Mouse (Mus musculus): ENCODE data around the gene Thoc6. TPM values are rescaled to one million over a fixed set of nuclear protein-coding genes. Genes with fewer than 3 reads are reported as not detected.

The Thoc6 gene
- total RNA-seq, 2 experiments from 2014 or later = 7.1 to 7.6 TPM

- TF ChIP-seq CTCF (conservative IDR thresholded peaks at IDR 0.05) = no peak
- peak overlapping the region; percentile 90 for H3K4me3 ChIP-seq
- H3K27ac ChIP-seq = peak overlapping the region; percentile 97
- DNase-seq (ENCODE audit: low spot score in 2 of 2) = no peak
Measured at GRCm38 (mm10) chr17:23674271-23674952, 730 bp upstream of the Thoc6 start.

GRCm38 (mm10) chr17:23672761-23673160 is 921 bp downstream of the Thoc6 start:
- TF ChIP-seq CTCF (conservative IDR thresholded peaks at IDR 0.05) = no peak

GRCm38 (mm10) chr17:23671519-23671918 is 2.2 kb downstream of the Thoc6 start:
- DNase-seq (ENCODE audit: low spot score in 2 of 2) = no peak
- H3K4me3 ChIP-seq = no peak overlapping the region
- no peak overlapping the region for H3K27ac ChIP-seq
- no peak for TF ChIP-seq CTCF (conservative IDR thresholded peaks at IDR 0.05)

More at GRCm38 (mm10) chr17:23672761-23673160, 921 bp downstream of the Thoc6 start:
- DNase-seq (ENCODE audit: low spot score in 2 of 2) = no peak
- Histone ChIP-seq H3K4me3 (peak overlapping the region; percentile 90), H3K27ac (no peak overlapping the region)

DNA sequence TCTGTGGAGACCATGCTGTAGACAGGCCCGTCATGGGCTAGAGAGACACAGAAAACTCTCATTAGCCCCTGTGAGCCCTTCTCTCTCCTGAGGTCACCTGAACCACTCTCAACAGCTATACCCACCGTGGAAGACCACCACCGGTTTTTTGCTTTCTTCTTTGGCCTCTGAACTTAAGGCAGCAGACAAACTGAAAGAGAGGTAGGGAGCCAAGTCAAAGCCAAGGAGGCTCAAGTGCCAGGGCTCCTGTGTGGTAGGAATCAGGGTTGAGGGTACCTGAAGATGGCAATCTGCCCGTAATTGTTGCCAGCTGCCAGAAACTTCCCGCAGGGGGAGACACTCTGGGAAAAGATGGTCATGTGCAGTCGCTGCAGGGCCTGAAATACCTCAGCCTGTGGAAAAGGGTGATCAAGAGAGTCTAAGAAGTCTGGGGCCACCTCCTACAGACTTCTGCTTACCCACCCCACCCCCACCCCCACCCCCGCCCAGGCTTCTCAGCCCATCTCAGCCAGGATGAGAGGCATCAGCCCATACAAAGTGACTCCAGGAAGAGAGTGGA is 3.1 kb downstream of the Thoc6 start:
- DNase-seq (ENCODE audit: low spot score in 2 of 2) = no peak
- no peak for TF ChIP-seq CTCF (conservative IDR thresholded peaks at IDR 0.05)

DNA sequence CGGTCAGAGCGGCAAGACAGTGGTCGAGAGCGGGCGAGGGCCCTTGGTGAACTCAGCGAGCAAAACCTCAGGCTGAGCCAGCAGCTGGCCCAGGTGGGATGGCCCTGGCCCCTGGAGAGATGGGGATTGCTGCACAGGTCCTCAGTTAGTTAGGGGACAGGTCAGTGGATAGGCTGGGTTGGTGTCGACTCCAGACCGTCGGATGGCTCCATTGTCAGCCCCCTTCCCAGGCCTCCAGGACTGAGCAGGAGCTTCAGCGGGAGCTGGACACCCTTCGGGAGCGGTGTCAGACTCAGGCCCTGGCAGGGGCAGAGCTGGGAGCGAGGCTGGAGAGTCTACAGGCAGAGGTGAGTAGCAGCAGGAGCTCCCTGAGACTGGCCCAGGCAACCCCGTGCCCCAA is 8.2 kb downstream of the Thoc6 start:
- no peak for TF ChIP-seq CTCF (conservative IDR thresholded peaks at IDR 0.05)
- no peak for DNase-seq (ENCODE audit: low spot score in 2 of 2)
- H3K4me3 ChIP-seq = no peak overlapping the region
- H3K27ac ChIP-seq = no peak overlapping the region

More for the DNA sequence above, 3.1 kb downstream of the Thoc6 start:
- H3K4me3 ChIP-seq = no peak overlapping the region
- H3K27ac ChIP-seq = no peak overlapping the region

GRCm38 (mm10) chr17:23664556-23665021 is 9.1 kb downstream of the Thoc6 start:
- Histone ChIP-seq H3K27ac (no peak overlapping the region), H3K4me3 (no peak overlapping the region)
- no peak for DNase-seq (ENCODE audit: low spot score in 2 of 2)
- TF ChIP-seq CTCF (conservative IDR thresholded peaks at IDR 0.05) = peak; percentile 89

- DNase-seq (ENCODE audit: low spot score in 2 of 2) = no peak
- Histone ChIP-seq H3K4me3 (no peak overlapping the region), H3K27ac (no peak overlapping the region)
- peak; percentile 64 for TF ChIP-seq CTCF (conservative IDR thresholded peaks at IDR 0.05)
Measured at GRCm38 (mm10) chr17:23661526-23661925, 12.2 kb downstream of the Thoc6 start.

GRCm38 (mm10) chr17:23660876-23661200 is 12.8 kb downstream of the Thoc6 start:
- TF ChIP-seq CTCF (conservative IDR thresholded peaks at IDR 0.05) = no peak
- Histone ChIP-seq H3K27ac (no peak overlapping the region), H3K4me3 (no peak overlapping the region)
- DNase-seq (ENCODE audit: low spot score in 2 of 2) = no peak

DNA sequence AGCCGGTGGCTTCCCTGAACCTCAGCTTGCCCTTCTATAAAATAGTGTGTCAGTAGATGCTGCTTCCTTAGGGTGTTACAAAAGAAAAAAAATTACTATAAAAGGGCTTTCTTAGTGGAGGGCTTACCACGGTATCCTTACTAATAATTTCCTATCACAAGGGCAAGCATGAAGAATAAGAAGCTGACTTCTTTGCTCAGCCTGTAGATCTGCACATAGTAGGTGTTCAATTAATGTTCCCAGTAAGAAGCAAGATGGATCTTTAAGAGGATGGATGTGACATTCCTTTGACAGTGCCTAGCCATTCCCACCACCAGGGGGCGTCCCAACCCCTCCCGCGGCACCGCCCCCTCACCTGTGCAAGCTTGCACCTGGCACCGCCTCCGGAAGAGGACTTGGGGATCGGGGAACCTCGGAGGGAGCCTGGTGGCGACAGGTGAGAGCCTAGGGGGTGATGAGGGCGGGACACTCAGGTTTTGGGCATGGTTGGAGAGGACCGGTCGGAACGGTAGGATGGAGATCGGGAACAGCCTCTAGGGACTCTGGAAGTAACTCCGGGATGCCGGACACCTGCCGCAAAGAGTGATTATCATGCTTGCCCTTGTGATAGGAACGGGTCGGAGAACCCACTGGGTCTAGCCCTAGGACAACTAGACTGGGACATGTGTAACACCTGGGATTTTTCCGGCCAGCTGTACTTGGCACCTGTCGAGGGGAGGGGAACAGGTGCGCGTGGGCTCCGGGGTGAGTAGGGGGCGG is 13.4 kb downstream of the Thoc6 start, which contains the start of gene Bicdl2:
Gene Bicdl2, plus strand, starts transcription at position 390 of the 759 bp plus-strand sequence.
- TF ChIP-seq CTCF (conservative IDR thresholded peaks at IDR 0.05) = peak; percentile 80
- DNase-seq (ENCODE audit: low spot score in 2 of 2) = no peak
- Histone ChIP-seq H3K27ac (no peak within 1 kb of the TSS), H3K4me3 (no peak within 1 kb of the TSS)

- Histone ChIP-seq H3K27ac (no peak overlapping the region), H3K4me3 (no peak overlapping the region)
- DNase-seq (ENCODE audit: low spot score in 2 of 2) = no peak
- TF ChIP-seq CTCF (conservative IDR thresholded peaks at IDR 0.05) = no peak
Measured at GRCm38 (mm10) chr17:23658450-23658849, 15.2 kb downstream of the Thoc6 start.

DNA sequence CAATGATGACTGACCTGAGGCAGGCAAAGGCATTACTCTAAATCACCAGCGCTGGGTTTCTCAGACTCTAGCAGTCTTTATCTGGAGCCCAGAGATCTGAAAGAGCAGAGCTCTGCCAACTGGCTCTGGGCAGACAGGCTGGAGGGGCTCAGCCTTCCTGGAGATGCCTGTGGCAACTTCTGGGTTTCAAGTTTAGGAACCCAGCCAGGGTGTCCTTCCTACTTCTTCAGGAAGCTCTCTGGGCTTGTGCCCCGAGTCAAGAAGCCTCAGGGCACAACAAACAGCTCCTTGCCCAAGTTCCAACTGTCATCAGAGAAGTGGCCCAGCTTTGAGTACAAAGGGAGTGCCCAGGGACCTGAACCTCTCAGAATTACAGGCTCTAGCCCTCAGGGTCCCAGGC is 19.3 kb downstream of the Thoc6 start:
- no peak for TF ChIP-seq CTCF (conservative IDR thresholded peaks at IDR 0.05)
- DNase-seq (ENCODE audit: low spot score in 2 of 2) = no peak
- H3K27ac ChIP-seq = no peak overlapping the region
- no peak overlapping the region for H3K4me3 ChIP-seq

DNA sequence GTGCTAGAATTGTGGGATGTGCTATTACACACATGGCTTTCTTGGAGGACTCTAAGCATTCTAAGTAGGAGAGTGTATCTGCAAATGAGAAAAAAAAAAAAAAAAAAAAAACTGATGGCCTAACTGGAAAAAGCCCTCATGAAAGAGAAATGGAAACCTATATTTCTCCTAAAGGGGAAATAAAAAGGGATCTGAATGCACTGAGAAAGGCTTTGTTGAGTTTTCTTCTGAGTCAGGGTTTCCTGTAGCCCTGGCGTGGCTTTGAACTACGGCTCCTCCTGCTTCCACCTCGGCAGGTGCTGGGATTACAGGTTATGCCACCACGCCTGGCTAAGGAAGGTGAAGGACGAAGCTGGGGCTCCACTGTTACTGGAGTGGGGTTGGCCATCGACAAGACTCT is 19.7 kb downstream of the Thoc6 start:
- H3K4me3 ChIP-seq = no peak overlapping the region
- no peak overlapping the region for H3K27ac ChIP-seq
- DNase-seq (ENCODE audit: low spot score in 2 of 2) = no peak
- TF ChIP-seq CTCF (conservative IDR thresholded peaks at IDR 0.05) = no peak

DNA sequence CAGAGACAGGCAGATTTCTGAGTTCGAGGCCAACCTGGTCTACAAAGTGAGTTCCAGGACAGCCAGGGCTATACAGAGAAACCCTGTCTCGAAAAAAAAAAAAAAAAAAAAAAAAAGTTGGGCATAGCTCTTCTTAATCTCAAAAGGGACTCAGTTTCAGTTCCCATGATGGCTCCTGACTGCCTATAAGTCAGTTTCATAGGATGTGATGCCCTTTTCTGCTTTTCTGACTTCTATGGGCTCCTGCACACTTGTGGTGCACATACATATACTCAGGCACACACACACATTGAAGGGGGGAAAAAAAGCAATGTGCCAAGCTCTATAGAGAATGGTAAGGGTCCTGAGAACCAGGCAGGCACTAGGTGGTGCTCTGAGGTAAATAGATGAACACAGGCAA is 20.4 kb downstream of the Thoc6 start:
- Histone ChIP-seq H3K4me3 (no peak overlapping the region), H3K27ac (no peak overlapping the region)
- peak; percentile 19 for TF ChIP-seq CTCF (conservative IDR thresholded peaks at IDR 0.05)
- DNase-seq (ENCODE audit: low spot score in 2 of 2) = no peak
